Mouse (Mus musculus) kidney, postnatal 0 days (tissue): ENCODE data around the gene Snrpb2. TPM values are rescaled to one million over a fixed set of nuclear protein-coding genes. Genes with fewer than 3 reads are reported as not detected.
A peak's percentile ranks its signal among the peaks of the same experiment; 100 is the strongest.

Experiments
- ATAC-seq: fragments of 200-750 bp; cut with Nextera tagmentation; replicated peaks from 2 replicates; pipeline ENCODE4 v1.8.0; 2017; ENCODE audit warnings: low read depth, moderate number of reproducible peaks, moderate TSS enrichment, moderate library complexity; ENCODE audit not compliant: low FRiP score
- DNase-seq: peaks from one replicate; pipeline ENCODE4 v3.0.0-alpha.2; 2016; ENCODE audit warnings: low spot score
- H3K27ac ChIP-seq: fragments of 300-500 bp; sonication (generic); 2 replicates; pipeline ENCODE4 v1.5.1; 2014; ENCODE audit warnings: mild to moderate bottlenecking
- H3K27me3 ChIP-seq: fragments of 300-500 bp; sonication (generic); 2 replicates; pipeline ENCODE4 v1.6.1; 2014; ENCODE audit warnings: low read length, mixed read lengths; ENCODE audit not compliant: insufficient read depth
- H3K36me3 ChIP-seq: fragments of 300-500 bp; sonication (generic); 2 replicates; pipeline ENCODE4 v1.6.1; 2014; ENCODE audit warnings: low read length, mixed read lengths; ENCODE audit not compliant: insufficient read depth
- H3K4me1 ChIP-seq: fragments of 300-500 bp; sonication (generic); replicated peaks from 2 replicates; pipeline ENCODE4 v1.6.1; 2014; ENCODE audit warnings: antibody characterized with exemption, low read length, mixed read lengths; ENCODE audit not compliant: insufficient read depth
- H3K4me2 ChIP-seq: fragments of 300-500 bp; sonication (generic); 2 replicates; pipeline ENCODE4 v1.6.1; 2014; ENCODE audit warnings: mild to moderate bottlenecking, low read length, moderate library complexity, mixed read lengths
- H3K4me3 ChIP-seq: fragments of 300-500 bp; sonication (generic); replicated peaks from 2 replicates; pipeline ENCODE4 v1.5.1; 2014; ENCODE audit warnings: low read depth, low read length
- H3K9ac ChIP-seq: fragments of 300-500 bp; sonication (generic); 2 replicates; pipeline ENCODE4 v1.6.1; 2014; ENCODE audit warnings: low read depth, low read length
- H3K9me3 ChIP-seq: fragments of 300-500 bp; sonication (generic); replicated peaks from 2 replicates; pipeline ENCODE4 v1.6.1; 2016; ENCODE audit warnings: low read length, inconsistent platforms, mixed read lengths
- CTCF ChIP-seq: IDR thresholded peaks from 2 replicates; pipeline ENCODE4 v1.5.1; 2016; ENCODE audit warnings: antibody characterized with exemption, low read depth, mild to moderate bottlenecking, moderate library complexity
- WGBS: fragments of 180-500 bp; shearing (Covaris S2); extraction: QIAGEN DNeasy Blood & Tissue Kit; methylation state at CpG from one replicate; pipeline ENCODE4 v1.1.7; 2014; 5-methylcytosine and 5-hydroxymethylcytosine counted together
- polyA plus RNA-seq: library from polyadenylated mRNA; unstranded; fragments of >200 nt; fragmentation: Nextera tagmentation; extraction: Ambion mirVana; gene quantifications from 2 replicates; pipeline ENCODE4 v1.2.1, GENCODE M21; 2015

Gene Snrpb2
- polyA plus RNA-seq, 1 experiment from 2014 or later = 95.3 TPM

DNA sequence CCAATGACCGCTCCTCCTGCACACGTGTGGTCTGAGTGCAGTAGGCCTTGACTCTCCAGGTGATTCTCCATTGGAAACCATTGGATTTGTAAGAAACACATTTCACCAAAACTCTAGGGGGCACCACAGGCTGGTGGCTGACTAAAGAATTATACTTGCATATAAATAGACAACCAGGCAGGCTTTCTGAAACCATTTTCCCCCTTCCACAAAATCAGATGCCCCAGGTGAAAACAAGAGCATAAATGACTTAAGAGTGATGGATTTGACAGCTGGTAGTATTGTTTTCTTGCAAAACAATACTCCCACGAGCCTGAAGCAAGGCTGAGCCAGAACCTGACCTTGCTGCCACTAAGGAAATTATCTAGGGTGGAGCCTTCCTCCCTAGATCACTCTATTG is 54.6 kb downstream of the Snrpb2 start:
- no peak overlapping the region for H3K27ac ChIP-seq
- no peaks in the 10 kb centered on the region for H3K9me3 ChIP-seq
- H3K36me3 ChIP-seq = no peaks in the 10 kb centered on the region
- ATAC-seq (no peak), DNase-seq (peak; percentile 14)
- H3K9ac ChIP-seq = no peak overlapping the region
- TF ChIP-seq CTCF = peak; percentile 43
- WGBS = 58% methylated on average over 3 of the region's 3 CpGs
- H3K4me3 ChIP-seq = no peak overlapping the region
- no peak overlapping the region for H3K4me2 ChIP-seq
- H3K27me3 ChIP-seq = no peaks in the 10 kb centered on the region
- no peaks in the 10 kb centered on the region for H3K4me1 ChIP-seq

DNA sequence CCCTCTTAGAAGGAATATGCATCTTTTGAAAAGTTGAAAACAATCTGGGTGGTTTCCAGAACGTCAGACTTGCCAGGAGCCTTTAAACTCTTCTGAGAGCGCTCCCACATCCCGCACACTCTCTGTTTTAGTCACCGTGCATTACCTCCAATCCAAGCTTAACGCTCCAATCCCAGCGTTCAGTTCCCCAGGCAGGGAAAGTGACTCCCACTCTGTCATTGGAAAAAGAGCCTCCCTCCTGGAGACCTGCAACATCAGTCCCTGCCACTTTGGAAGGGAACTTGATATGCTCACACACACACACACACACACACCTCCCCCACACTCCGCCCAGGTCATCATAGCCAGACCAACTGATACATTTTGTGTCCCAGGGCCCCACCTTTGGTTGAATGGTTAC is 55.4 kb downstream of the Snrpb2 start:
- Histone ChIP-seq H3K4me3 (no peak overlapping the region), H3K36me3 (no peaks in the 10 kb centered on the region), H3K9me3 (no peaks in the 10 kb centered on the region), H3K27ac (no peak overlapping the region), H3K9ac (no peak overlapping the region), H3K4me2 (no peak overlapping the region), H3K27me3 (no peaks in the 10 kb centered on the region), H3K4me1 (no peaks in the 10 kb centered on the region)
- WGBS = 58% methylated on average over 7 of the region's 7 CpGs
- TF ChIP-seq CTCF = no peak
- no peak for DNase-seq
- no peak for ATAC-seq

Other genes with a start within 250 kb of the Snrpb2 start
- 18.9 and 21.8 TPM in 2 replicates for gene Kif16b, start 161.5 kb upstream of the Snrpb2 start, polyA plus RNA-seq
- gene Otor, start 15.4 kb downstream of the Snrpb2 start, polyA plus RNA-seq = not detected in 2 replicates